Mouse (Mus musculus) neural tube, embryonic 12.5 days (tissue): ENCODE data around the gene Lenep. TPM values are rescaled to one million over a fixed set of nuclear protein-coding genes. Genes with fewer than 3 reads are reported as not detected.

ENCODE experiments used
- ATAC-seq: fragments of 200-750 bp; cut with Nextera tagmentation; 2 replicates; pipeline ENCODE4 v1.8.0; 2017; ENCODE audit warnings: low read depth, mild to moderate bottlenecking, moderate TSS enrichment, moderate library complexity; ENCODE audit not compliant: low FRiP score
- H3K27ac ChIP-seq: fragments of 300-500 bp; sonication (generic); 2 replicates; pipeline ENCODE4 v1.5.1; 2016
- H3K27me3 ChIP-seq: fragments of 300-500 bp; sonication (generic); replicated peaks from 2 replicates; pipeline ENCODE4 v1.6.1; 2016; ENCODE audit warnings: mild to moderate bottlenecking
- H3K36me3 ChIP-seq: fragments of 300-500 bp; sonication (generic); 2 replicates; pipeline ENCODE4 v1.6.1; 2016; ENCODE audit warnings: mild to moderate bottlenecking
- H3K4me1 ChIP-seq: fragments of 300-500 bp; sonication (generic); 2 replicates; pipeline ENCODE4 v1.6.1; 2016
- H3K4me2 ChIP-seq: fragments of 300-500 bp; sonication (generic); replicated peaks from 2 replicates; pipeline ENCODE4 v1.6.1; 2016; ENCODE audit warnings: mild to moderate bottlenecking
- H3K4me3 ChIP-seq: fragments of 300-500 bp; sonication (generic); 2 replicates; pipeline ENCODE4 v1.5.1; 2016
- H3K9ac ChIP-seq: fragments of 300-500 bp; sonication (generic); 2 replicates; pipeline ENCODE4 v1.6.1; 2016; ENCODE audit warnings: mild to moderate bottlenecking
- H3K9me3 ChIP-seq: fragments of 300-500 bp; sonication (generic); 2 replicates; pipeline ENCODE4 v1.6.1; 2016; ENCODE audit warnings: mild to moderate bottlenecking
- WGBS: fragments of 180-500 bp; shearing (Covaris S2); methylation state at CpG from one replicate; pipeline ENCODE4 v1.1.7; 2016; 5-methylcytosine and 5-hydroxymethylcytosine counted together
- polyA plus RNA-seq: library from polyadenylated mRNA; unstranded; fragments of >200 nt; fragmentation: Nextera tagmentation; extraction: Ambion mirVana; gene quantifications from 2 replicates; pipeline ENCODE4 v1.2.1, GENCODE M21; 2016

Gene Lenep
- polyA plus RNA-seq, 1 experiment from 2014 or later, result 0.46 TPM

DNA sequence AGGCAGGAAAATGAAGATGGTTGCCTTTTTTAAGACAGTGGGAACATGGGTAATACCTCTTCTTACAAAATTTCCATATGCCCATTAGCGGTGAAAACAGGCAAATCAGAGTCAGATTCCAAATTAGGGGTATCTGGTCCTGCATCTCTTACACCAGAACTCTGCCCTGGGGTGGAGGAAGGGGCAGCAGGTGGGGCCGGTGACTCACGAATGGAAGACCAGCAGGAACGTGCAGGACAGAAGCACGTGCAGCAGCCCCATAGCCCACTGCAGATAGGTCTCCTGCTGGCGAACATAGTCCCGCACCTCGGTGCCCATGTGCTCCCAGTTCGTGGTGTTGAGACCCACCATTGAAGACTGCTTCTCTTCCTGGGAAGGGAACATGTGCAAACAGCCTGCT is 46.6 kb downstream of the Lenep start:
- ATAC-seq, result no peak
- WGBS, result 72% methylated on average over 9 of the region's 9 CpGs
- Histone ChIP-seq H3K27me3 (no peaks in the 10 kb centered on the region), H3K36me3 (no peaks in the 10 kb centered on the region), H3K27ac (no peak overlapping the region), H3K9me3 (no peaks in the 10 kb centered on the region), H3K4me1 (0 out of 2 replicates have a peak, but pooled peaks cover 4% of the 10 kb centered on the region), H3K9ac (no peak overlapping the region), H3K4me2 (no peak overlapping the region), H3K4me3 (no peak overlapping the region)

DNA sequence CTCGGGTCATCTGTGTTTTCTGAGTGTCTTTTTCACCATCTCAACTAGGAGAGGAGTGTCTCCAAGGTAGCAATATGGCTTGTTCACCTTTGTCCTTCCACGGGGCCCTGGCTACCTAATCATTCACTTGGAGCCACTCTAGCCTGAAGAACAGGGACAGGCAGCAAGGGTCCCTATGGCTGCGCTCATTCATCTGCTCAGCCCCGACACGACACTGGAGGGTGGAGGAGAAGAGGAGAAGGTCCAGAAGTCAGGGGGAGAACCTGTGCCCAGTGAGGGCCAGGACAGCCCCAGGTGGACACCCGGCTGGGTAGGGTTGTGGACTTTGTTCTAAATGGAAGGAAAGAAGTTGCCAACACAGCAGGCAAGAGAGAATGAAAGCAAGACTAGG is 47.1 kb downstream of the Lenep start:
- Histone ChIP-seq H3K9me3 (no peaks in the 10 kb centered on the region), H3K27ac (no peak overlapping the region), H3K9ac (no peak overlapping the region), H3K4me1 (peaks cover 6% of the 10 kb centered on the region; the same call in 1 of the 2 replicates), H3K36me3 (no peaks in the 10 kb centered on the region), H3K4me2 (no peak overlapping the region), H3K27me3 (0 out of 2 replicates have a peak, but pooled peaks cover 2% of the 10 kb centered on the region), H3K4me3 (no peak overlapping the region)
- WGBS, result 82% methylated on average over 6 of the region's 6 CpGs
- ATAC-seq, result no peak

DNA sequence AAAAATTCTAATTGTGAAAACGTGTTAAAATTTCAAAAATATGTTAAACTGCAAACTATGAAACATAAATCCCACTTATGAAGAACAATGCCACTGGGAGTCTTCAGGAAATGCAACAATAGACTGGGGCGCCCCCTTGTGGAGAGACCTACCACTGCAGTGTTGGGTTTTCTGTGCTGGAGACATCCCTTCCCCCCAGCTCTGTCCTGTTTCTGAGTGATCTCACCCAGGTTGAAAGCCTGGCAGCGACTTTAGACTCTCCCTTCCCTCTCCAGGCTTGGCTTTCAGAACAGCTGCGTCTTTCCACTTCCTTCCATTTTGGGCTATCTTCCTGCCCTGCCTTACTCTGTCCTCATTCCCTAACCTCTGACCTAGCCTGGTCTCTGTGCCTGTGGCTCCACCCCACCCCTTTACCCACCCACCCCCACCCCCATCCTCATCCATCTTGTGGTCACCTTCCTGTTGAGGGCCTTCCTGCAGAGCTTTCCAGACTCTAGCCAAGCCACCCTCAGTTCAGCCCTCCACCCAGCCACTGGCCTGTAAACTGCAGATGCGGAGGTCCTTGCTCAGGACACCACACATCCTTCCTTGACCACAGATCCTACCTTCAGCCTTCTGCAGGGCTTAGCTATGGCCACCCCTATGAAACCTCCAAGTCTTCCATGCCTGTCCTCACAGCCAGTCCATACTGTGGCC is 47.6 kb downstream of the Lenep start:
- peak; percentile 39 for ATAC-seq
- 0 out of 2 replicates have a peak, but pooled peaks cover 2% of the 10 kb centered on the region for H3K27me3 ChIP-seq
- no peak overlapping the region for H3K27ac ChIP-seq
- H3K36me3 ChIP-seq, result no peaks in the 10 kb centered on the region
- H3K4me2 ChIP-seq, result no peak overlapping the region
- peaks cover 11% of the 10 kb centered on the region; the same call in 1 of the 2 replicates for H3K4me1 ChIP-seq
- 17% methylated on average over 5 of the region's 5 CpGs for WGBS
- H3K9ac ChIP-seq, result no peak overlapping the region
- no peak overlapping the region for H3K4me3 ChIP-seq
- H3K9me3 ChIP-seq, result no peaks in the 10 kb centered on the region

DNA sequence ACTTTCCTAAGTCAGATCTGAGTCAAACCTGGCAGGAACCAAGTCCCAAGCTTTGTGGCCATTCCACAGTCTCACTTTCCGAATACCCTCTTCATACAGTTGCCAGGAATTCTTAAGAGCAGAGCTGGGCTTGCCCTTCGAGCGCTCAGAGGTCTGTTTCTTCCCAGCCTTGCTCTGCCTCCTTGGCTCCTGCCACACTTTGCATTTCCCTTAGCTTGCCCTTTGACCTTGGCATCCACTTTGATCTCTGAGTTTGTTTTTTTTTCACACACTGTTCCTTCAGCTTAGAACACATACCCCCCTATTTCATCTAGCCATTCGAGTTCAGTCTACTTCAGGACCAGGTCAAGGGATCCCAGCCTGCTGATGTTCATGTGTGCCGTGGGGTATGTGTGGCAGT is 51.3 kb downstream of the Lenep start:
- ATAC-seq, result no peak
- no peak overlapping the region for H3K4me2 ChIP-seq
- H3K36me3 ChIP-seq, result no peaks in the 10 kb centered on the region
- H3K9ac ChIP-seq, result no peak overlapping the region
- H3K27ac ChIP-seq, result no peak overlapping the region
- 63% methylated on average over 5 of the region's 5 CpGs for WGBS
- peaks cover 24% of the 10 kb centered on the region for H3K4me1 ChIP-seq
- peaks cover 11% of the 10 kb centered on the region for H3K27me3 ChIP-seq
- no peak overlapping the region for H3K4me3 ChIP-seq
- no peaks in the 10 kb centered on the region for H3K9me3 ChIP-seq

Other genes with a start within 250 kb of the Lenep start
- gene Hcn3, start 242.6 kb downstream of the Lenep start, polyA plus RNA-seq, result 19.5 and 23.2 TPM in 2 replicates
- gene Clk2, start 238.0 kb downstream of the Lenep start, polyA plus RNA-seq, result 38.5 and 43.0 TPM in 2 replicates
- gene Scamp3, start 225.3 kb downstream of the Lenep start, polyA plus RNA-seq, result 109 and 110 TPM in 2 replicates
- 34.1 and 42.5 TPM in 2 replicates for gene Fam189b, start 219.7 kb downstream of the Lenep start, polyA plus RNA-seq
- 44.0 and 50.3 TPM in 2 replicates for gene Gba, start 199.9 kb downstream of the Lenep start, polyA plus RNA-seq
- gene Thbs3, start 187.6 kb downstream of the Lenep start, polyA plus RNA-seq, result 46.4 and 48.2 TPM in 2 replicates
- gene Mtx1, start 175.7 kb downstream of the Lenep start, polyA plus RNA-seq, result 174 TPM in 2 replicates
- gene Muc1, start 173.7 kb downstream of the Lenep start, polyA plus RNA-seq, result 0.84 and 1.1 TPM in 2 replicates
- gene Krtcap2, start 156.8 kb downstream of the Lenep start, polyA plus RNA-seq, result 232 and 252 TPM in 2 replicates
- gene Trim46, start 156.5 kb downstream of the Lenep start, polyA plus RNA-seq, result 32.4 and 33.5 TPM in 2 replicates
- 76.4 and 83.4 TPM in 2 replicates for gene Dpm3, start 143.4 kb downstream of the Lenep start, polyA plus RNA-seq
- 39.0 and 40.2 TPM in 2 replicates for gene Slc50a1, start 132.2 kb downstream of the Lenep start, polyA plus RNA-seq
- 14.4 and 15.9 TPM in 2 replicates for gene Efna1, start 121.7 kb downstream of the Lenep start, polyA plus RNA-seq
- gene Efna3, start 79.8 kb downstream of the Lenep start, polyA plus RNA-seq, result 51.3 and 54.7 TPM in 2 replicates
- 15.8 and 17.8 TPM in 2 replicates for gene Efna4, start 64.8 kb downstream of the Lenep start, polyA plus RNA-seq
- gene Adam15, start 52.8 kb downstream of the Lenep start, polyA plus RNA-seq, result 37.1 and 40.4 TPM in 2 replicates
- 0.10 and 0.17 TPM in 2 replicates for gene Dcst2, start 40.8 kb downstream of the Lenep start, polyA plus RNA-seq
- gene Dcst1, start 37.5 kb downstream of the Lenep start, polyA plus RNA-seq, result 0.57 and 0.68 TPM in 2 replicates
- 0.70 and 0.71 TPM in 2 replicates for gene Zbtb7b, start 8.0 kb downstream of the Lenep start, polyA plus RNA-seq
- 33.4 and 35.0 TPM in 2 replicates for gene Flad1, start 9.1 kb upstream of the Lenep start, polyA plus RNA-seq
- gene Cks1b, start 15.6 kb upstream of the Lenep start, polyA plus RNA-seq, result 252 and 272 TPM in 2 replicates
- 51.4 and 57.5 TPM in 2 replicates for gene Shc1, start 15.7 kb upstream of the Lenep start, polyA plus RNA-seq
- gene Pygo2, start 27.4 kb upstream of the Lenep start, polyA plus RNA-seq, result 55.9 and 57.3 TPM in 2 replicates
- gene Pbxip1, start 33.9 kb upstream of the Lenep start, polyA plus RNA-seq, result 15.5 and 16.8 TPM in 2 replicates
- gene Pmvk, start 51.7 kb upstream of the Lenep start, polyA plus RNA-seq, result 81.6 and 84.1 TPM in 2 replicates
- gene Kcnn3, start 117.4 kb upstream of the Lenep start, polyA plus RNA-seq, result 2.7 and 3.4 TPM in 2 replicates